Mouse (Mus musculus): ENCODE data around the gene Tlk2.

The Tlk2 gene

DNA sequence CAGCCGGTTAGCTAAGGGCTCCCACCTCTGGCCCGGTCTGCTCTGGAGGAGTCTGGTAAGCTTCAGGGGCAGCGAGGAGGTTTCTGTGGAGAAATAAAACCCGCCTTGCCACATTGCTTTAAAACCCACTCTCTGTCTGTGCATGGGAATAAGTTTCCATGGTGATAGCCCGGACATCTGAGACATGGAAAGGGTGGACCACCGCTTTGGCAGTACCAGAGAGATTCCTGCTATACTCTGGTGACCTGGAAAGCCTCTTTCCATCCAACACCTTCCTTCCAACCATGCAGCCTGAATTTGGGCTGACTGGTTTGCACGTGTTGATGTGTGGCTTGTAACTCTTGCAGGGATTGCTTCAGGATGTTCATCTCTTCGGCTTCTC lies 135.0 kb downstream of the Tlk2 start:
- DNase-seq (ENCODE audit: low spot score), result no peak

DNA sequence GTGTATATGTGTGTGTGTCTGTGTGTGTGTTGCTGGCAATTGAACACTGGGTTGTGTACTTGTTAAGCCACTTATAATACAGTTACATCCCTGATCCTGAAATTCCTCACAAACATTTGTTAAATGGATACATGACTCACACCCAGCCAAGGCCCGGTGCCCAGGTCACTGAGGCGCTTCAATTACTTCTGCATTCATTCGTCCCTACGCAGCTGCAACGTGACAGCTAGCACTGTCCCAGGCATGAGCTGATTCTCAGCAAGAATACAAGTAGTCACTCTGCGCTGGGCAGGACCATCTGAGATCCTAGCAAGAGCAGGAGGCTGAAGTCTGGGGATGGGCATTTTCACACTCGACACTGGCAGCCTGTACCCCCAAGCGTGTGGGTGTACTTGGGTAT lies 136.7 kb downstream of the Tlk2 start:
- DNase-seq (ENCODE audit: low spot score), result no peak

GRCm38 (mm10) chr11:105316121-105316520 lies 137.5 kb downstream of the Tlk2 start:
- no peak for DNase-seq (ENCODE audit: low spot score)

DNA sequence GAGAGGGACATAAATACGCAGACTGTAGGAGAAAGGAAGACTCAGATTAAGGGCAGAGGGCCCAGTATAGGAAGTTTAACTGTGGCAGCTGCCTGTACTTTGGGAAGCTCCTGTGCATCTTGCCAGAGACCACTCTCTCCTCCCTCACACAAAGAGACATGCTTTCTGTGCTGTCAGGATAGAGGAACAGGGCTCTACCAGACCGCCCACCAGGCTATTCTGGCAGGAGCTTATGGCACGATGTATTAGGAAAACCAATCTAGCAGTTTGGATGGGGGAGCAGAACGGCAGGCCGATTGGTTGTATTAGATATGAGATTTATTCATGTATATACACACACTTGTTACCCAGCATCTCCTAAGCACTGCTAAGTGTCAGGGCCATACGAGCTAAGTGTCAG lies 139.2 kb downstream of the Tlk2 start:
- no peak for DNase-seq (ENCODE audit: low spot score)

GRCm38 (mm10) chr11:105321090-105321489 lies 142.5 kb downstream of the Tlk2 start:
- no peak for DNase-seq (ENCODE audit: low spot score)

- no peak for DNase-seq (ENCODE audit: low spot score)
These were observed 144.9 kb downstream of the Tlk2 start for GRCm38 (mm10) chr11:105323530-105323929.

DNA sequence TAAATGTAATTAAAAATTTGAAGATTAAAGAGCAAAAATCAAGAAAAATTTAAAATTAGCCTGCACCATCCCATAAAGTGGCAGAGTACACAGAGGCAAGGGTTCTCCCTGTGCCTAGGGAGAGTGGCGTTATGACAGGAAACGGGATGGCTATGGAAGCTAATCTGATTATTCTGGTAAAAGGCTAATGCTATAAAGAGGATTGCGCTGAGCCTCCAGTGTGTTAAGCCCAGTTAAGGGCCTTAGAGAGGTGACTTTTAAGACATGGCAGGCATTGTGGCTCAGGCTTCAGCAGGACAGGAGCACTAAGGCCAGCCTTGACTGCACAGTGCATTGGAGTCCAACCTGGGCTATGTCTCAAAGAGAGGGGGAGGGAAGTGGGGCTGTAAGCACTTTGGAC lies 148.5 kb downstream of the Tlk2 start:
- DNase-seq (ENCODE audit: low spot score), result no peak

- no peak for DNase-seq (ENCODE audit: low spot score)
These were observed 151.4 kb downstream of the Tlk2 start for GRCm38 (mm10) chr11:105329962-105330361.

GRCm38 (mm10) chr11:105331129-105331528 lies 152.5 kb downstream of the Tlk2 start:
- no peak for DNase-seq (ENCODE audit: low spot score)

- DNase-seq (ENCODE audit: low spot score), result peak; percentile 30
These were observed 153.1 kb downstream of the Tlk2 start for GRCm38 (mm10) chr11:105331732-105332131.

- peak; percentile 64 for DNase-seq (ENCODE audit: low spot score)
These were observed 153.9 kb downstream of the Tlk2 start for GRCm38 (mm10) chr11:105332468-105332867.

Data from embryo, embryonic 10.5 days (tissue).